ENCODE assay signal across 8 mouse cellular contexts in the genomic region with DNA sequence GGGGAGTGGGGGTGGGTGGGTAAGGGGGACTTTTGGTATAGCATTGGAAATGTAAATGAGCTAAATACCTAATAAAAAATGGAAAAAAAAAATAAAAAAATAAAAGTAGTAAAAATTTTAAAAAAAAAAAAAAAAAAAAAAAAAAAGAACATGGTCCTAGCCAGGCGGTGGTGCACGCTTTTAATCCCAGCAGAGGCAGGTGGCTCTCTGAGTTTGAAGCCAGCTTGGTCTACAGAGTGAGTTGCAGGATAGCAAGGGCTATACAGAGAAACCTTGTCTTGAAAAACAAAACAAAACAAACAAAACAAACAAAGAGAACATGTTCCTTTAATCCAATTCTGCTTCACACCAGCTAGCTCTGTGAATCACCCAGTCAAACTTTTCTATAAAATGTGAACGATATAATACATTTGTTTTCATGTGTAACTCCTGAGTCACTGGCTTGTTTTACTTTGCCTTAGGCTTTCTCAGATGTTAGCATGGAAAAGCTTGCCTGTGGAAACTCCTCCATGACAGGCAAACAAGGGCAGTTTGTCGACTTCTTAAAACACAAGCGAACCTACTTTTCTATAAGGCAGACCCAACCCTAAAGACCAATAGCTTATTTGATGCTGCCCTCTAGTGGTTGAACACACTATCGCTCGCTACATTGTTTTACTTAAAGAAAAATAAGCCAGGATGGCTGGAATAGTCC.
DNase-seq lines count a peak whose midpoint lies in the region; ATAC-seq and TF ChIP-seq lines count a peak whose summit lies in the region.

No protein-coding gene starts in this region.

- no peak overlapping the region for H3K27ac ChIP-seq in embryonic facial prominence, embryonic 14.5 days (replicated peaks; ENCODE audit: low read depth, low read length)
- no peak overlapping the region for H3K27ac ChIP-seq in hindbrain, embryonic 12.5 days
- H3K27ac ChIP-seq in midbrain, embryonic 12.5 days (replicated peaks) = no peak overlapping the region
- no peak overlapping the region for H3K27ac ChIP-seq in stomach, postnatal 0 days (replicated peaks)

- no peak overlapping the region for H3K4me3 ChIP-seq in embryonic facial prominence, embryonic 14.5 days (ENCODE audit: low read depth, low read length)
- H3K4me3 ChIP-seq in hindbrain, embryonic 12.5 days = no peak overlapping the region
- no peak overlapping the region for H3K4me3 ChIP-seq in midbrain, embryonic 12.5 days
- H3K4me3 ChIP-seq in stomach, postnatal 0 days (ENCODE audit: low read depth, low read length) = no peak overlapping the region

- DNase-seq in heart, adult 18-20 months = peak; percentile 51 to 84
- DNase-seq in heart, postnatal 25 days (ENCODE audit: low spot score) = no peak
- peak; percentile 36 to 60 for DNase-seq in adrenal gland, postnatal 36 days
- DNase-seq in embryonic facial prominence, embryonic 14.5 days (ENCODE audit: low spot score) = peak; percentile 93
- peak; percentile 43 to 65 for DNase-seq in left cerebral cortex, adult 18-20 months (ENCODE audit: low spot score in 2 of 2)
- peak; percentile 55 for DNase-seq in stomach, postnatal 0 days (ENCODE audit: low spot score)

- H3K4me1 ChIP-seq in embryonic facial prominence, embryonic 14.5 days (ENCODE audit: control insufficient read depth, insufficient read depth, low read length) = no peaks in the 10 kb centered on the region
- H3K4me1 ChIP-seq in hindbrain, embryonic 12.5 days = peaks cover 4% of the 10 kb centered on the region
- H3K4me1 ChIP-seq in midbrain, embryonic 12.5 days = no peaks in the 10 kb centered on the region
- no peaks in the 10 kb centered on the region for H3K4me1 ChIP-seq in stomach, postnatal 0 days (replicated peaks; ENCODE audit: control insufficient read depth, insufficient read depth)

- WGBS in embryonic facial prominence, embryonic 14.5 days = 36% methylated on average over 7 of the region's 7 CpGs
- WGBS in hindbrain, embryonic 12.5 days = 35% methylated on average over 7 of the region's 7 CpGs
- 36% methylated on average over 7 of the region's 7 CpGs for WGBS in midbrain, embryonic 12.5 days
- WGBS in stomach, postnatal 0 days = 23% methylated on average over 7 of the region's 7 CpGs

- no peak overlapping the region for H3K9ac ChIP-seq in embryonic facial prominence, embryonic 14.5 days (ENCODE audit: low read depth, low read length)
- H3K9ac ChIP-seq in hindbrain, embryonic 12.5 days = no peak overlapping the region
- H3K9ac ChIP-seq in midbrain, embryonic 12.5 days (replicated peaks) = no peak overlapping the region
- H3K9ac ChIP-seq in stomach, postnatal 0 days (ENCODE audit: low read length) = no peak overlapping the region

- ATAC-seq in embryonic facial prominence, embryonic 14.5 days (ENCODE audit: low read depth) = peak; percentile 73; the same call in 1 of the 2 replicates
- ATAC-seq in hindbrain, embryonic 12.5 days (ENCODE audit: low FRiP score) = peak; percentile 64
- ATAC-seq in midbrain, embryonic 12.5 days (ENCODE audit: low FRiP score, low read depth) = peak; percentile 63; the same call in 1 of the 2 replicates
- peak; percentile 82 for ATAC-seq in stomach, postnatal 0 days (ENCODE audit: low FRiP score, low TSS enrichment)

- no peak overlapping the region for H3K4me2 ChIP-seq in embryonic facial prominence, embryonic 14.5 days (ENCODE audit: low read depth, low read length)
- H3K4me2 ChIP-seq in hindbrain, embryonic 12.5 days (replicated peaks) = no peak overlapping the region
- no peak overlapping the region for H3K4me2 ChIP-seq in midbrain, embryonic 12.5 days (replicated peaks)
- H3K4me2 ChIP-seq in stomach, postnatal 0 days (replicated peaks; ENCODE audit: low read depth) = no peak overlapping the region

- intact Hi-C loops in heart, postnatal 25 days (cut with DNase I) = loop anchor here (1.0 to 5.0 kb wide), 3 partner anchors 56 to 245 kb away; no protein-coding TSS in a partner anchor

- peak; percentile 90 for TF ChIP-seq CTCF in stomach, postnatal 0 days (IDR thresholded peaks at IDR 0.05; ENCODE audit: low read depth)

- no peaks in the 10 kb centered on the region for H3K9me3 ChIP-seq in embryonic facial prominence, embryonic 14.5 days (ENCODE audit: control insufficient read depth, low read length)
- H3K9me3 ChIP-seq in hindbrain, embryonic 12.5 days (replicated peaks) = 0 out of 2 replicates have a peak, but pooled peaks cover 2% of the 10 kb centered on the region
- H3K9me3 ChIP-seq in midbrain, embryonic 12.5 days = peaks cover 4% of the 10 kb centered on the region; the same call in 1 of the 2 replicates
- H3K9me3 ChIP-seq in stomach, postnatal 0 days (ENCODE audit: control insufficient read depth, low read length) = no peaks in the 10 kb centered on the region

- no peaks in the 10 kb centered on the region for H3K36me3 ChIP-seq in embryonic facial prominence, embryonic 14.5 days (ENCODE audit: control insufficient read depth, insufficient read depth, low read length)
- H3K36me3 ChIP-seq in hindbrain, embryonic 12.5 days = no peaks in the 10 kb centered on the region
- H3K36me3 ChIP-seq in midbrain, embryonic 12.5 days = no peaks in the 10 kb centered on the region
- no peaks in the 10 kb centered on the region for H3K36me3 ChIP-seq in stomach, postnatal 0 days (ENCODE audit: control insufficient read depth, insufficient read depth, low read length)

- TF ChIP-seq EP300 in stomach, postnatal 0 days (optimal IDR thresholded peaks at IDR 0.05) = no peak

- no peaks in the 10 kb centered on the region for H3K27me3 ChIP-seq in embryonic facial prominence, embryonic 14.5 days (replicated peaks; ENCODE audit: control insufficient read depth, insufficient read depth, low read length)
- no peaks in the 10 kb centered on the region for H3K27me3 ChIP-seq in hindbrain, embryonic 12.5 days
- H3K27me3 ChIP-seq in midbrain, embryonic 12.5 days = no peaks in the 10 kb centered on the region
- H3K27me3 ChIP-seq in stomach, postnatal 0 days (ENCODE audit: control insufficient read depth, insufficient read depth, low read length) = no peaks in the 10 kb centered on the region
